Mouse (Mus musculus) spleen, adult 12 weeks (tissue): Measurements from ENCODE around the gene Hoxd13.

Source experiments
- DNase-seq: peaks from one replicate; pipeline ENCODE4 v3.0.0; 2022; ENCODE audit warnings: low spot score

The Hoxd13 gene

DNA sequence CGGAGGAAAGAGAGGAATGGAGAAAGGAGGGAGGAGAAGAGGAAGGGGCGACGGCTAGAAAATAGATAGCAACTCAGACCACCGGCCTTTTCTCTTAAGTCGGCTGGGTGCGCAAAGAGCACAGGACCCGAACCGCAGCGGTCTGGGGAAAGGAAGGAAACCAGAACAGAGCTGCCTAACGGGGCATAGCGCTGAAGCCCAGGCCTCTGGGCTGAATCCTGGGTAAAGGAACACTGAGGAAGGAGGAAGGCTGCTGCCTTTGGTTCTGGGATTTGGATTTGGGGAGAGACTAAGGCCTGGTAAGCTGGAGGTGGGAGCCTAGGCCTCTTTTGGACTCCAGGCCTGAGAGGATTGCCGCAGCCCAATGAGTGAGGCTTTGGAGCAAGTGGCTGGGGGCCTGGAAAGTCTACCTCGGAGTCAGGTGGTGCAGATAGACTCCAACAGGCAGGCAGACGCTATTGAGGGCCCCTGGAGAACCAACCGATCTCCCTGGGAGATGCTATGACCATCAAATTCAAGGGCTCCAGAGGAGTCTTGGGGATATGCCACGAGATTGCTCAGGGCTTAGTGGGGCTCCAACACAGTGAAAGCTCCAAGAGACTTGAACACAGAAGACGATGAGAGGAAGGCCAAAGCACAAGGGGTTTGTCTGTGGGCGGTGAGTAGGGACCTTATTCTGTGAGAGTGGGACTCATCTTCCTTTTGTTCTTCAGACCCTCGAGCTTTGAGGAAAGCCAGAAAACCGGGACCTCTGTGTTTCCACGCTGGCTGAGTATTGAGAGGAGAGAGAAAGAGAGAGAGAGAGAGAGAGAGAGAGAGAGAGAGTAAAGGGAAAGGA lies 12.7 kb downstream of the Hoxd13 start:
- no peak for DNase-seq

DNA sequence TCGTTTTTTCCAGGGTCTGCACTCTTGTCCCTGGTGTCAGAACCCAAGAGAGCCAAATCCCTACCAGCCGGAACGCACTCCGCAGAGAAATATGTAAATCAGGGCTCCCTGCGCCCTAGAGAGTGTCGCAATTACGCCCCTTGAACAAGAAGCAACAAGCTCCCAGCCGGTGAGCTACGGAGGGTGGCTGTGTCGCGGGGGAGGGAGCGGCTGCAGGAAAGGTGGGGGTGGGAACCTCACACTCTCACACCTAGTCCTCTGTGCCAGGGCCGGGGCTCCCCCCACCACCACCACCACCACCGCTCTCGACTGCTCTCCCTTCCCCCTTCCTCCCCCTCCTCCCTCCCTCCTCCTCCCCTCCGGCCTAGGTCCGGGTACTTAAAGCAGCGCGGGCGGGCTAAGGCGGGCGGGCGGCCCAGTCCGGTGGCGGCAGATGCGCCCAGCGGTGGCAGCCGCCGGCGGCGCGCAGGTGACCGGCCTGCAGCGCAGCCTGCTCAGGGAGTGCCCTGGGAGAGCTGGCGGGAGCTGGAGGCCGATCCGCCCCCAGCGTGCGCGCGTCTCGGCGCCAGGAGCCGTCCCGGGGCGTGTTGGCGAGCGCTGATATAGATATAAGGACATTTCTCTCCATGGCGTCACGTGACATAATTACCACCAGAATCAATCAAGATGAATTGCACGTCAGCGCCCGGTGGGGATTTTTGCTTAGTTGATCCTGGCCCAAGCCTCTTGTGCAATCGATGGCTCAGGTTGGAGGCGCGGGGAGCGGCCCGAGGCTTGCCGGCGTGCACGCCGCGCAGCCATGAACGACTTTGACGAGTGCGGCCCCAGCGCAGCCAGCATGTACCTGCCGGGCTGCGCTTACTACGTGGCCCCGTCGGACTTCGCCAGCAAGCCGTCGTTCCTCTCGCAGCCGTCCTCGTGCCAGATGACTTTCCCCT lies 13.8 kb downstream of the Hoxd13 start:
- no peak for DNase-seq

DNA sequence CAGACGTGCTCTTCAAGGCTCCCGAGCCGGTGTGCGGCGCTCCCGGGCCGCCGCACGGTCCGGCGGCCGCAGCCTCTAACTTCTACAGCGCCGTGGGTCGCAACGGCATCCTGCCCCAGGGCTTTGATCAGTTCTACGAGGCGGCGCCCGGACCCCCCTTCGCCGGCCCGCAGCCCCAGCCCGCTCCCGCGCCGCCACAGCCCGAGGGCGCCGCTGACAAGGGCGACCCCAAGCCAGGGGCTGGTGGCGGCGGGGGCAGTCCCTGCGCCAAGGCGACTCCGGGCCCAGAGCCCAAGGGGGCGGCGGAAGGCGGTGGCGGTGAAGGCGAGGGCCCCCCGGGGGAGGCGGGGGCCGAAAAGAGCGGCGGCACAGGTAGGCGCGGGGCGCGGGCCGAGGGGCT lies 14.7 kb downstream of the Hoxd13 start:
- DNase-seq: no peak

DNA sequence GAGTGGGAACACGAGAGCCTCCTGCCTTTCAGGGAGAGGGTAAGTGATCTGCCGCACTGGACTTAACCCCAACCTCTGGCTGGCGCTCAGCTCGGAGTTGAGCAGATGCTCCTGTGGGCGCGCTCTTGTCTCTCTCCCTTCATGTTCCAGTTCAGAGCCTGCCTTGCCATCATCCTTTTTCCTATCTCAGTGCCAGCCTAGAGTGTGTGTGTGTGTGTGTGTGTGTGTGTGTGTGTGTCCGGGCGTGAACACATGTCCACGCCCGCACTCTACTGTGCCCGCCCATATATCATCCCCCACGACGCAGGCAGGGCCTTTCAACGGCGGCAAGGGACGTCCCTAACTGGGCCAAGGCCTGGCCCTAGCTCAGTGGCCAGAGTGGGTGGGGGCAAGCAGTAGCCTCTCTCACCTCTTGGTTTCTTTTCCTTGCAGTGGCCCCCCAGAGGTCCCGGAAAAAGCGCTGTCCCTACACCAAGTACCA lies 15.4 kb downstream of the Hoxd13 start:
- no peak for DNase-seq

DNA sequence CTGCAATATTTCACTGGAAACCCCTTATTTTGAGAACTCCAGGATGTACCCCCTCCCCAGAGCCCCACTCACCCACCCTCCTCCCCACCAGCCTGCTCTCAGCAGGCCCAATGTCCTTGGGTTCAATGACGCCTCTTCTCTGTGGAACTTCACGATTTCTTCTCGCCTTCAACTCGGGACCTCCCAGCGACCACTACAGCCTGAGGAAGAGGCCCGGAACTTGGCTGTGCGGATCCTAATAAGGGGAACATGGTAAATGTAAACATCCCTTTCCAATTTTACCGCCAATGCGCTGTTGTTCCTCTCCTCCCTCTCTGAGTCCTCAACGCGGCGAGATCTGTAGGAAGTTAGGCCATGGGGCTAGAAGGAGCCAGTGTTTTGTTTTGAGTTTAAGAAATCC lies 16.0 kb downstream of the Hoxd13 start:
- DNase-seq: no peak

DNA sequence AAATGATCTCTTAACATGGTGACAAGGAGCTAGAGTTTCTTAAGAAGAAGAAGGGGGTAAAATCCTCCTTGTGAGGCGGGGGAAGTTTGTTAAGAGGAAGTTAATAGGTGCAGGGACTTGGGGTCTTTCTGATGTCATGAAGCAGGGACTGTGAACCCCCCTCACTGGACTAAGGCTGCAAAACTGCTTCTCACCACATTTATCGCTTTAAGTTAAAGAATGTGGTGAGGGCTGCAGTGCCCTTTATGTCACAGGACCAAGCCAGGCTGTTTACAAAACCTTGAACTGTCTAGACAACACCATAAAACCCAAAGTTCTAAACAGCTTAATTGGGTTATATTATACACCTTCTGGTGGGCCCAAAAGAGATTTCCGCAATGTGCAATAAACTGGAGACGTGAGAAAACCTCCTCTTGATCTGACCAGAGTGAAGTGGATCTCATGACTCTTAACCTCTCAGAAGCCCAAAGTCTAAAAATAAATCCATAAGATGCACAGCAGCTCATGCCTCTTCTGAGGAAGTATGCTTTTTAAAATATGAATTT lies 17.0 kb downstream of the Hoxd13 start:
- DNase-seq: no peak

DNA sequence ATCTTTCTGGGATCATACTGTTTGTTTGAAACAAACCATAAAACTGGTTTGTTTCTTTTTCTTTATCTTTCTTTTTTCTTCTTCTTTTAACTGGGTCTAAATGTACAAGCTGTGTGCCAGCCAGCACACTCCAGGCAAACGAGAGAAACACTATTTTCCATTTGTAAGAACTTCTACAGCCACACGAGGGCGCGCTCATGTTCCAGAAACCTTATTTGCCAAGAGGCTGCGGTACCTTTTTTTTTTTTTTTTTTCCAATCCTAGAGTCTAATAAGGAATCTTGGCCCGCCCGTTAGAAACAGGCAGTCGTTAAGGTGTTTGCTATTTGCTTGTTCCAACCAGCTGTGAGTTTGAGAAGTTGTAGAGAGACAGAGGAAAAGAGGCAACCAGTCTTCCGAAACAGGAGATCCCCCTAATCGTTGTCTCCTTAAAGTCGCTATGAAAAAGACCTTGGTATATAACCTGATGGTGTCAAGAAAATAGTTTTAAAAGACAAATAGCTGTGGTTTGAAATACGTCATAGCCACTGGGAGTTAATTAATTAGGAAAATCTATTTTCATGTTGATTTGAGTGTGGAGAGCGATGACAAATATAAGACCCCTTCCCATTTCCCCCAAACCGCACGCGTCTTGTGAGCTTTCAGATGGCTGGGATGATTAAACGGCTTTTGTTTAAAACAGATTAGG lies 18.3 kb downstream of the Hoxd13 start:
- no peak for DNase-seq

DNA sequence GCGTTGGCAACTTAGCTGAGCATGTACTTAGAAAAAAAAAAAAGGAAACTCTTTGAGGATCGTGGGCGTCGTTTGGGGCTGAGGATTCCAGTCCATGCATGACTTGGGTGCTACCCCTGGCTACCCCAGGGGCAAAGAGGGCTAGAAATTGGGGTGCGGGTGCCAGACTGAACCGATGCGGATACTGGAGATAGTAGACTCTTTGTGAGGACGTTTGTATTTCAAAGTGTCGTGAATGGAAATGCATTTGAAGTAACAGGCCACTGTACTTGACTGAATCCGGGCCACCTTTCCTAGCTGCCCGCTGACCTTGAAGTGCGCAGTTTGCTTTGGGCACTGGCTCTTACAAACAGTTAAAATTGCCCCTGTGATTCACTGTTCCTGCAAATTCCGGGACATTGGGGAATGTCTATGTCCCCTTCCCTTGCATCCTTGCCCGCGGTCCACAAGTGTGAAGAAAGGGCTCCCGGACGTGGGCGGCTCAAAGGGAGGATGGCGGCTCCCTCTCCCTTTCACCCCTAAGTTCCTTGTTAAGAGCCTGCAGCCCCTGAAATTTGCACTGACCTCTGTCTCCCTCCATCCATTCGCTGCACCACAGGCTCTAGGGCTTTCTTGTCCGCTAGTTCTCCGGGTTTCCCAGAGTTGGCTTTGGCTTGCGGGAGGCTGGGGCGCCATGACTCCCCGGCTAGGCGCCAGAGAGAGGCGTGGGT lies 19.0 kb downstream of the Hoxd13 start:
- DNase-seq: no peak

DNA sequence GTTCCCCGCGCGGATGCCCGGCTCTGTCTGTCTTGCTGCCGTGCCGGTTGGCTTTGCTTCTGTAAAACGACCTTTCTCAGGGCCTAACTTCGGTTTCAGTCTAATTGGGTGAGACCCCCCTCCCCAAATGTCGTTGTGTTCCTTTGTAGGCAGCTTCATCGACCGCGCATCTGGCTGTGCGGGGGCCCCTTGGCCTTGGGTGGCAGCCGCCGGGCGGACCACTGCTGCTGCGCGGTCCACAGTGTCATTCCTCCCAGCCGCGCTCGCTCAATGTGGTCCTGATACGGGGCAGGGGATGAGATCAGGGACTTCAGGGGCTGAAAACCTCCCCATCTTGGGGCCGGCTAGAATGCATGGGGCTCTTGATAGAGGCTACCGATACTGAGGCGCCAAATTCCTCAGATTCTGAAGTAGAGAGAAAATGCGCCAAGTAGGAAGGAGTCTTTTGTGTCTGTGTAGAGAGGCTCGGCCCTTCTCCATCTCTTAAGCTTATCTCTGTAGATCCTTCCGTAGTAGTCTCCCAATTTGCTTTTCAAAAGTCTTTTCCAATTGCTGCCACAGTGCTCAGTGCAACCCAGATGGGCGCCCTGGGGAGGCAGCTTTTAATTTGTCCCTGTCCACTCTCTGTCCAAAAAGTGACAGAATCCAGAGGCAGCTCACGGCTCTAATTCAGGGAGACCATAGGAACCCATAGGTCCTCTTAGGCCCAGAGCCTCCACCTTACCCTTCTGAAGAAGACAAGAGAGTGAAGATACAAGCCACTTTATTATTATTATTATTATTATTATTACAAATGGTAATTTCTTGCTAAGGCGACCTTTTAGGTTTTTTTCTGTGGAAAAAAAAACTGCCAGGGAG lies 19.8 kb downstream of the Hoxd13 start:
- no peak for DNase-seq

DNA sequence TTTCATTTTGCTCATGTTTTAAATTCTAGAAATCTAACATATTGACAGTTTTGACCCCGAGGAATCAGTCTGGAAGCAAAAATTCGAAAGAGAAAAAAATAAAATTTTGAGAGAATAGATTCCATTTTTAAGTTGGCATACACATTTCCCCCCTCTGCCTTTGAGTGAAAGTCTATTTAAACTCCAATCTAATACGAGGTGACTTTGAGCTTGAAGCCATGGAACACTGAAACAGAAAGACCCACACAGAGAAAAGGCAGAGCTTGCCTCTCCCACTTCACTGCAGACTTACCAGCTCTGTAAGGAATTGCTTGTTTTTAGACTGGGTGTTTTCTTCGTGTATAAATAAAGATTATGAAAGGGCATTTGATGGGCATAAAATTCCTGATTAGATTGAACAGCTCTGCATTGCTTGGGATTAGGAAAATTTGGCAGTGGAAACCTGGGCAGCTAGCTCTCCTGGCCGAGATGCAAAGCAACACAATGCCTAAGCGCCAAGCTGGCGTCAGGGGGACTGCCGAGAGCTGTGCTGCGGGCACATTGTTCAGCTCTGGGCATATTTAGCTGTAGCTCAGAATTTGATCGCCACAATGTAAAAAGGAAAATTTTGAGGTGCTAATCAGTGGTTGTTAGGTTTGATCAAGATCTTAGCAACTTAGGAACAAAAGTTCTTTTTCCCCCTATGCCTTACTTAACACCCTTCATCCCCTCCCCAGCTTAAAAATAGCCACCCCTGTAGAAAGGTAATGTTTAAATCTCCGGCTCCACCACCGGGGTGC lies 20.9 kb downstream of the Hoxd13 start:
- DNase-seq: no peak

DNA sequence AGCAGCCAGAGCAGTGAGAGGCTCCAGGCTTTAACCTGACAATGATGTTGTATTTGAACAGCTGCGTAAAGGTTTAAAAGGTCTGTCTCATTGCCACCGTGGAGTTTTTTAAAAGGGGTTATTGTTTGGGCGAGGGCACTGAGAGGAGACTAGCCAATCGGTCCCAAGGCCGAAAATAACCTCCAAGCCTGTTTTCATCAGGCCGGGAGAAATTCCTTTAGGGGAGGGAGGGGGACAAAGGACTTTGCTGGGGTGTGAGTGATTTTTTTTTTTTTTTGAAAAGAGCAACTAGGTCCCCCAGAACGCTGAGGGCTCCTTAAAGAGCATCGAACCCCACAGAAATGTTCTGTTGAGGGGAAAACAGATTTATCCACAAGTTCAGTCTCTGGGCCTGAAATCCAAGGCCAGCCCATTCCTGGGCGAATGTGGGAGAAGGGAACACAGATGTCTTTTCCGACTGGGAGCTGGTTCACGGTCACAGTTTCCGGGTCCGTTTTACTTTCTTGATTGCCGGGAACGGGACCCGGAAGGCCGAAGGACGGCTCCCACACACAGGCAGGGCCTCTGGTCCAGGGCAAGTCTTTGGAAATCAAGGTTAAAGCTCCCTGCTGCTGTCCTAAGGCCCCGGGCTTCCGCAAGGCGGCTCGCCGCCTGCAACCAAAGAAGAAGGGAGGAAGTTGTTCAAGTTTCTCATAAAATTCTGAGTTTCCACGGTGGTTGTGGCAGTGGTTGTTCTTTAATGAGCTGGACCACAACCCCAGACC lies 21.6 kb downstream of the Hoxd13 start:
- DNase-seq: no peak

DNA sequence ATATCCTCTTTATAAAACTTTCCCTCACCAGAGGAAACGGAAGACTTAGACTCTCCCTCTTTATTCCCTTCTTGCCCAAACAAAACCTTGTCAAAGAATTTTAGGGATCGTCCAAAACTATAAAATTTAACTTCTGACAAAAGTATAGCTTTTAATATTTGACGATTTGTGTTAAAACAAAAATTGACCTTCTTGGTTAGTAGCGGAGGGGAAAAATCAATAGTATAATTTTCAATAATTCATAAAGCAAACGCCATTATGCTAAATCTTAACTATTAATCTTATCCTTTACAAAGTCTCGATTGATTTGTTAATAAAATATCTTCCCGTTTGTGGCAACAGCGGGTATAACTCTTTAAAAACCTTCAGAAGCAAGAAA lies 22.2 kb downstream of the Hoxd13 start:
- no peak for DNase-seq

DNA sequence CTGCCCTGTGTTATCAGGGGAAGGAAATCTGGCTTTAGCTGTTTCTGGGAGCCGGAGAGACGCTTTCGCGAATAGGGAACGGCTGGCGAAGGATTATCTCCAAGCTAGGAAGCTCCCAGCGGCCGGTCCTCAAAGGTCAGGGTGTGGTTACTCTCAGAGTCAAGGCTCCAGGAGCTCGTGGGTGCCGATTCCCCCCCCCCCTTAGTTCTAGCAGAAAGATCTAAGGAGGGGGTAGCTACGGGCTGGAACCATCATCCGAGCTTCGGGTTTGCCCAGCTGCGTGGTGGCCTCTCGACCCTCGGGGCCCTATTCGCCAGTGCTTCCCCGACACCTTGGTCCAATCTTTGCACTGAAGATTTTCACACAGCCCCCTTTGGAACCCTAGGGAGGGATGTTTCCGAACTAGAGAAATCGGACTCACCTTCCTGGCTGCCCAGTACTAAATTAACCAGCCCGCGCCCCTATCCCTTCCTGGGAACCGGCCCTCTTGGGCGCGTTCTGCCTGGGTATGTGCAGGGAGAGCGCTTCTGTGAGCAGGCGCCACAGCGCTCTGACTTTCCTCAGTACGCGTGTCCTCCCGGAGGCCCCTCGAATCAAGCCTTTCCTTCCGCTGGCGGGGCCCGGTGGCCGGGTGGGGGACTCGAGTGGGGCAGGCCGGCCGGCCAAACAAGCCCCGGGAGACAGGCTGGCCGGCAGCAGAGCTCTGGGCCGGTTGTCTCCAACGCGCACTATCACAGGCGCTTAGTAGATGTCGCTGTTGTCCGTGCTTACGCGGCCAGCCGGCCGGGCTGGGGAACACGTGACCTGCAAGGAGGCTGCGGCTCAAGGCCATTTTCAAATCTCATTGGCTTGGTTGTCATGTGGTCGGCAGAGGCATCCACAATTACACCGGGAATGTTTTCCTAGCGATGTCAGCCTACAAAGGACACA lies 23.2 kb downstream of the Hoxd13 start, which contains the start of gene Hoxd10:
Hoxd10 (plus strand) TSS at position 903 of the 930 bp plus-strand sequence.
- DNase-seq: no peak

DNA sequence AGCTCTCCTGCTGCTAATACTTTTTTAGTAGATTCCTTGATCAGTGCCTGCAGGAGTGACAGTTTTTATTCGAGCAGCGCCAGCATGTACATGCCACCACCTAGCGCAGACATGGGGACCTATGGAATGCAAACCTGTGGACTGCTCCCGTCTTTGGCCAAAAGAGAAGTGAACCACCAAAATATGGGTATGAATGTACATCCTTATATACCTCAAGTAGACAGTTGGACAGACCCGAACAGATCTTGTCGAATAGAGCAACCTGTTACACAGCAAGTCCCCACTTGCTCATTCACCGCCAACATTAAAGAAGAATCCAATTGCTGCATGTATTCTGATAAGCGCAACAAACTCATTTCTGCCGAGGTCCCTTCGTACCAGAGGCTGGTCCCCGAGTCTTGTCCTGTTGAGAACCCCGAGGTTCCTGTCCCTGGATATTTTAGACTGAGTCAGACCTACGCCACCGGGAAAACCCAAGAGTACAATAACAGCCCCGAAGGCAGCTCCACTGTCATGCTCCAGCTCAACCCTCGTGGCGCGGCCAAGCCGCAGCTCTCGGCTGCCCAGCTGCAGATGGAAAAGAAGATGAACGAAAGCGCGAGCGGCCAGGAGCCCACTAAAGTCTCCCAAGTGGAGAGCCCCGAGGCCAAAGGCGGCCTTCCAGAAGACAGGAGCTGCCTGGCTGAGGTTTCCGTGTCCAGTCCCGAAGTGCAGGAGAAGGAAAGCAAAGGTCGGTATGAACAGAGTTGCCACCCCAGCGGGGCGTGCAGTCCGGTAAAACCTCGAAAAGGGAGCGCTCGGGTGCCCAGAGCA lies 24.1 kb downstream of the Hoxd13 start:
- DNase-seq: no peak

DNA sequence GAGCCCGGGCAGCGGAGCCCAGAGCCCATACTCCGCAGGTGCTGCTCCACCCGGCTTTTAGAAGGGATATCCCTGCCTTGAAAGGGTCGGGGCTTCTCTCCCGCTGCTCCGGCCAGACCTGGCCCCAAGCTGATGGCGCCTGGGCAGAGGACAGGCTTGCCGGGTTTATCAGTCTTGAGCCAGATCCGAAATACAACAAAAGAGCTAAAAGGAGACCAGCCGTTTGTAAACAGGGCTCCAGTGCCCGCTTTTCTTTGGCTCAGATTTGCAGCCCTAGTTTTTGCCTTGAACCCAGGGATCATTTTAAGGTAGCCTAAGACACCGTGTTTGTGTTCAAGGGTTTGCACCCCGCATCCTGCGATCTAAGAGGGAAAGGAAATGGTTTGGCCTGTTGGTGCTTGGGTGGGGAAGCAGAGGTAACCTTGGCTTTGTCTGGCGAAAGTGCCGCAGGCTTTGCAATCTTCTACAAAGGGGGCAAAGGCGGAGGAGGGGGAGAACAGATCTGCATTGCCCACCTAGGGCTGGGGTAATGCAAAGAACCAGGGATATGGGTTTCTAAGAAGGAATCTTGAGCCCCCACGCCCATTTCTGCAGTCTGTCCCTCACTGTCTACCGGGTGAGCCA lies 24.8 kb downstream of the Hoxd13 start:
- no peak for DNase-seq

DNA sequence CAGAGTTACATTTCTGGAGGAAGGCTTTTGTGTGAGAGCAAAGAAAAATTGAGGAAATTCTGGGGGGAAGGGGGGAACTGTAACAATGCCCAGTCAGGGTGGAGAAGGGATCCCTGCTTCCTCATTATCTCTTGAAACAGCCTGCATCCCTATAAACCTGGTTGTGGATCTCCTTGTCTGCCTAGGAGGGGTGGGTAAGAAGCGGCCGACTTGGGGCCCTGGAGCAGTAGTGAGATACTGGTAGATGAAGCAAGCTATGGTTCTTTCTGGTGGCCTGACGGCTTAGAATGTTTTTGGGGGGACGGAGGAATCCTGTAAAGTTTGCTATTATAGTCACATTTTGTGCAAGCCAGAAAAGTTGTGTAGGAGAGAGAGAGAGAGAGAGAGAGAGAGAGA lies 25.3 kb downstream of the Hoxd13 start:
- DNase-seq: no peak
